Mouse (Mus musculus): ENCODE data around the gene Actr1a. TPM values are rescaled to one million over a fixed set of nuclear protein-coding genes. Genes with fewer than 3 reads are reported as not detected.

The Actr1a gene
- polyA plus RNA-seq, 1 experiment = 188 TPM

DNA sequence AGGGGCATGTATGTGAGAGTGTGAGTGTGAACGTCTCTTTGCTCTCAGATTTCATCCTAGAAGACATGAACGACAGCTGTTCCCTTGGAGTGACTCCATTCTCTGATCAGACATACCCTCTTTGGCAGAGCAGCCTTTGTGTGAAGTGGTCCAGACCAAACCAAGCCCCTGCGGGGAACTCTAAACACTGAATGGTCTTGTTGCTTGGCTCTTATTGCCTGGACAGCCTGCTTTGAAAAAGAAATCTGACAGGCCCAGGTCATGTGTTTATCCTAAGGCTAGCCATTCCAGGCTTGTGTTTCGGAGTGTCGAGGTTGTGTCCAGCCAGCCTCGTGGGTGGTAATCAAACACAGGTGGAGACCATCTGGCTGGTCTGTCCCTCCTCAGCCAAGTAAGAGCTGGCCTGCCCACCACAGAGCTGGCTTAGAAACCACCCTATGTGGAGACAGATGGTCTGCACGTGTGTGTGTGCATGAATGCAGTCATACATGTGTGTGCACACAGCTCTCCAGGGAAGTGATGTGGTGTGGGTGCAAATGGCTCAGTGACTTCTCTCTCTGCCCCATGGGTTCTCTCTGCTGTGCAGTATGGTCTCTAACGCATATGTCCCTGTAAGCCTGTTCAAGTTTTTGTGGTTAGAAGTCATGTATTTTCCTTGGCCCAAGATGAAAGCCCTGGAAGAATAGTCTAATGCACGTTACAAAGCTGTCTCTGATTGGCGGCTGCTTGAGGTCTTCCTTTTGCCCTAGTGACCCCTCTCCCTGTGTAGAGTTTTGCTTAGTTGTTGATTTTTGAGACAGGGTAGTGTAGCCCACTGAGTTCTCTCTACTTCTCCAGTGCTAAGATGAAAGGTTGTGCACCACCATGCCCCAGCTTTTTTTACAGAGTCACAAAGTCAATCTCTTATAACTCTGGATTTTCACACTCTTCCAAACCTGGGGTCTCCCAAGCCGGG, 27.1 kb upstream of the Actr1a start:
- Histone ChIP-seq H3K4me1 (ENCODE audit: control insufficient read depth, insufficient read depth, low read length) (no peaks in the 10 kb centered on the region; the same call in 1 of the 2 replicates), H3K4me3 (ENCODE audit: insufficient read depth, low read length) (no peak overlapping the region), H3K27ac (ENCODE audit: insufficient read depth, low read length) (no peak overlapping the region)
- no peak for TF ChIP-seq POLR2A (IDR thresholded peaks at IDR 0.05; ENCODE audit: extremely low read depth, insufficient read depth, low read length)
- TF ChIP-seq CTCF (IDR thresholded peaks at IDR 0.05; ENCODE audit: extremely low read depth, insufficient read depth, low read length) = no peak

DNA sequence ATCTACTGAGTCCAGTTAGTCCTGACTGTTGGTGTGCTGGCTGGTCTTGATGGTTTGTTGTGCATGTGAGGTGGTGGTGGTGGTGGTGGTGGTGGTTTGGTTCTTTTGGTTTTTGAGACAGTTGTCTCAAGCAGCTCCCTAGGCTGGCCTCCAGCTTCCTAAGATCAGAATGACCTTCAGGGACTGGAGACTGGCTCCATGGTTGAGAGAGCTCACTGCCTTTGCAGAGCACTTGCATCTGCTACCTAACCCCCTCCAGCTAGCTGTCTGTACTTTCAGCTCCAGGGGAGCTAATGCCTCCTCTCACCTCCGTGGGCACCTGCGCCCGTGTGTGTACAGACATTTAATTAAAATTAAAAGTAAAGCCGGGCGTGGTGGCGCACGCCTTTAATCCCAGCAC, 24.9 kb upstream of the Actr1a start:
- H3K27ac ChIP-seq (ENCODE audit: insufficient read depth, low read length) = no peak overlapping the region
- H3K4me3 ChIP-seq (ENCODE audit: insufficient read depth, low read length) = no peak overlapping the region
- TF ChIP-seq POLR2A (IDR thresholded peaks at IDR 0.05; ENCODE audit: extremely low read depth, insufficient read depth, low read length) = no peak
- H3K4me1 ChIP-seq (ENCODE audit: control insufficient read depth, insufficient read depth, low read length) = peaks cover 1% of the 10 kb centered on the region; the same call in 1 of the 2 replicates

DNA sequence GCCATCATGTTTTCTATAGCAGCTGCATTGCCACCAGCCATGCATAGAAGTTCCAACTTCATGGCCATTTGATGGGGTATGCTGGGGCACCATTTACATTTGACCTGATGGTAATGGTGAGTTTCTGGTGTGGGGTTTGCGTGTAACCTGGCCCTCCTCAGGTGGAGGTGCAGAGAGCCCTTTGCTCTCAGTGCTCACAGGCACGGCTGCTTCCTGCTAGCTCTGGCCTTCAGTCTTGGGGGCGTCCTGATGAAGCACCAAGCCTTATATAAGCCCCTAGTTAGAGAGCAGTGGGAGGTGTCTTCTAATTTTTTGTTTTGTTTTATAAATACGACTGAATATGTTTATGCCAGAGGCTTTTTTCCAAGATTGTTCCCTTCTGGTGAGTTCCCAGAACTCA, 22.5 kb upstream of the Actr1a start:
- TF ChIP-seq CTCF (IDR thresholded peaks at IDR 0.05; ENCODE audit: extremely low read depth, insufficient read depth, low read length) (no peak), POLR2A (IDR thresholded peaks at IDR 0.05; ENCODE audit: extremely low read depth, insufficient read depth, low read length) (no peak)
- Histone ChIP-seq H3K4me1 (ENCODE audit: control insufficient read depth, insufficient read depth, low read length) (peaks cover 1% of the 10 kb centered on the region; the same call in 1 of the 2 replicates), H3K27ac (ENCODE audit: insufficient read depth, low read length) (no peak overlapping the region), H3K4me3 (ENCODE audit: insufficient read depth, low read length) (no peak overlapping the region)

DNA sequence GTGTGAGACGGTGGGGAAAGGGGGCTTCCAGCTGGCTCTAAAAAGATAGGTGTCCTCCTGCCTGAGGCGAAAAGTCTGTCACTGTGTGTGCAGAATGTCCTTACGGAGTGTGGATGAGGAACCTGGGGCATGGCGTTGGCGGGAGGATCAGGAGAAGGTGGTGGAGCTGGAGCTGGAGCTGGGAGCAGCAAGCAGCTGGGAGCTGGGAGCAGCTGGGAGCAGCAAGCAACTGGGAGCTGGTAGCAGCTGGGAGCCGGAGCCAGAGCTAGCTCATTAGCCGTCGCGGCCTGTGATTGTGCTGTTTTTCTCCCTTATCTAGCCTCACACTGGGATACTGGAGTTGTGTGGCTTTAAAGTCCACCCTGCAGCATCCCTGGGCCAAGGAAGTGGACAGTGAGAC, 20.7 kb upstream of the Actr1a start:
- Histone ChIP-seq H3K27ac (ENCODE audit: insufficient read depth, low read length) (no peak overlapping the region), H3K4me3 (ENCODE audit: insufficient read depth, low read length) (no peak overlapping the region), H3K4me1 (ENCODE audit: control insufficient read depth, insufficient read depth, low read length) (peaks cover 1% of the 10 kb centered on the region; the same call in 1 of the 2 replicates)
- no peak for TF ChIP-seq POLR2A (IDR thresholded peaks at IDR 0.05; ENCODE audit: extremely low read depth, insufficient read depth, low read length)
- no peak for TF ChIP-seq CTCF (IDR thresholded peaks at IDR 0.05; ENCODE audit: extremely low read depth, insufficient read depth, low read length)

DNA sequence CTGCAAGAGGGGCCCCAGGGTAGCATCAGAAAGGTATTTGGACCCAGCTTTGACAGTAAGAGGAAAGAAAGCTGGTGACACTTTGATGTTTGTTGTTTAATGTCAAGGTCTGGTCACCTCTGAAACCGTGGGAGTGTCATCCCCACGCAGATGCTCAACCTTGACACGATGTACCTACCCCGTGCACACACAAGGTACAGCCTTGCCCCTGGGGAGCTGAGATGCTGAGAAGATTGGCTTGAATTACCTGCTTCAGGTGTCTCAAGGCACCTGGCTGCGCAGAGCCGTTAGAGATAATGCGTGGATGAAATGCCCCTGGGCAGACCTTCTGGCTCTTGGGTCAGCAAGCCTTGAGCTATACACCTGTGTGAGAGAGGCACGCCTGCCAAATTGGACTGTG, 18.9 kb upstream of the Actr1a start:
- H3K4me1 ChIP-seq (ENCODE audit: control insufficient read depth, insufficient read depth, low read length) = peaks cover 1% of the 10 kb centered on the region; the same call in 1 of the 2 replicates
- TF ChIP-seq CTCF (IDR thresholded peaks at IDR 0.05; ENCODE audit: extremely low read depth, insufficient read depth, low read length) = no peak
- no peak for TF ChIP-seq POLR2A (IDR thresholded peaks at IDR 0.05; ENCODE audit: extremely low read depth, insufficient read depth, low read length)
- no peak overlapping the region for H3K4me3 ChIP-seq (ENCODE audit: insufficient read depth, low read length)
- no peak overlapping the region for H3K27ac ChIP-seq (ENCODE audit: insufficient read depth, low read length)

DNA sequence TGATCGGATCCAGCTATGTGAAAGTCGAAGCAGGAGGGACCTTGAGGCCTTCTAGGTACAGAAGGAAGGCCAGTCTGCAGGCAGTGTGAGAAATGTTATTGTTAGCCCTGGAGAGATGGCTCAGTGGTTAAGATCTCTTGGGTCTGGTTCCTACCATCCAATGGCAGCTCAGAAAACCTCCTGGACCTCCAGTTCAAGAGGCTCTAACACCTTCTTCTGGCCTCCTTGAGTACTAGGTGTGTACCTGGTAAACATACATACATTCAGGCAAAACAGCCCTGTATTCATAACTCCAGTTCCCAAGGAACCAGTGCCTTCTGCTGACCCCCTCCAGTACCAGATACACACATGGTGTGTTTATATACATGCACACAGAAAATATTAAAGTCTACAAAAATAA, 18.4 kb upstream of the Actr1a start:
- H3K27ac ChIP-seq (ENCODE audit: insufficient read depth, low read length) = no peak overlapping the region
- peaks cover 1% of the 10 kb centered on the region; the same call in 1 of the 2 replicates for H3K4me1 ChIP-seq (ENCODE audit: control insufficient read depth, insufficient read depth, low read length)
- no peak overlapping the region for H3K4me3 ChIP-seq (ENCODE audit: insufficient read depth, low read length)
- no peak for TF ChIP-seq POLR2A (IDR thresholded peaks at IDR 0.05; ENCODE audit: extremely low read depth, insufficient read depth, low read length)
- no peak for TF ChIP-seq CTCF (IDR thresholded peaks at IDR 0.05; ENCODE audit: extremely low read depth, insufficient read depth, low read length)

DNA sequence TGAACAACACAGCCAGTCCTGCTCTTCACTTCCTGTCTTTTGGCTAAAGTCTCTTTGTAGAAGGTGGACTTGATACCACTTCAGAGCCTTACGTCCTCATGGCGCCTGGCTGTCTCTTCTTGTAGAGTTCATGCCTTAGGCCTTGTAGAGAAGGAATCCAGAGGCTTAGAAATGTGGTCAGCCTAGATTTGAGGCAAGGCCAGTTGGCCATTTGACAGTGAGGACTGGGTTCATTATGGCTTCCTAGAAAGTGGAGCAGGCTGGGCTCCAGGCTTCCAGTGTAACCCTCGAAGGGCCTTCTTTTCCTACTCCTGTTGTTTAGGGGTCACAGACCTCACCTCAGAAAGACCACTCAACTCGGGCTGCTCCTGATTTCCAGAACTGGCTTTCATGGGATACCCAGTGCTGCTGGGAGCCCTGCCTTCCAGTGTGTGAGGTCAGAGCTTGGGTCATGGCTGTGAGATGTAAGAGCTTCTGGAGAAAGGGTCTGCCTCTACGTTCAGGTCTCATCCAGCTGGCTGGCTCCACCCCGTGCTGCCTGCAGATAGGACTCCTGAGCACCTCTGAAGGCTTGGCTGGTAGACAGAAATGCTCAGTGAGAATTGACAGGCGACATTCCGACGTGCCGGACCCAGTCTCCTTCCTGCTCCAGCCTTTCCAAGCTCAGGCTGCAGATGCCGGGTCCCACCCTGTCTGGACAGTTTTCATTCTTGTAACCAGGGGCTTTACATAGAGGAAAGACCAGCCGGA, 16.7 kb upstream of the Actr1a start:
- TF ChIP-seq POLR2A (IDR thresholded peaks at IDR 0.05; ENCODE audit: extremely low read depth, insufficient read depth, low read length) (no peak), CTCF (IDR thresholded peaks at IDR 0.05; ENCODE audit: extremely low read depth, insufficient read depth, low read length) (no peak)
- Histone ChIP-seq H3K4me1 (ENCODE audit: control insufficient read depth, insufficient read depth, low read length) (no peaks in the 10 kb centered on the region), H3K27ac (ENCODE audit: insufficient read depth, low read length) (no peak overlapping the region), H3K4me3 (ENCODE audit: insufficient read depth, low read length) (no peak overlapping the region)

DNA sequence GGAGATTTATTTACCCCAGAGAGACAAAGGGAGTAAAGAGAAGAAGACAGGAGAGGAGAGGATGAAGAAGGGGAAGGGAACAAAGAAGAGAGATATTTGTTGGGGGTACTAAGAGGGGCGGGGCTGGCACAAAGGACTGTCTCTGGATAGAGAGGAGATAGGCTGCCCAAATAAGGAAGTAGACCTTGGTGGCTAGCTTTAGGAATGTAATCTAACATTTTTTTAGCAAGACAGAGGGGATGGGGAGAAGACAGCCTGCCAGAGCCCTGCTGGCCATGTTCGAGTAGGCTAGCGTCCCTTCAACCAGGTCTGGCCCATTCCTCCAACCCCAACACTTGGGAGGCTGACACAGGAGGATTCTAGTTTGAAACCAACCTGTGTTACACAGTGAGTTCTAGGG, 14.0 kb upstream of the Actr1a start:
- TF ChIP-seq CTCF (IDR thresholded peaks at IDR 0.05; ENCODE audit: extremely low read depth, insufficient read depth, low read length) (no peak), POLR2A (IDR thresholded peaks at IDR 0.05; ENCODE audit: extremely low read depth, insufficient read depth, low read length) (no peak)
- Histone ChIP-seq H3K27ac (ENCODE audit: insufficient read depth, low read length) (no peak overlapping the region), H3K4me3 (ENCODE audit: insufficient read depth, low read length) (no peak overlapping the region), H3K4me1 (ENCODE audit: control insufficient read depth, insufficient read depth, low read length) (no peaks in the 10 kb centered on the region)

DNA sequence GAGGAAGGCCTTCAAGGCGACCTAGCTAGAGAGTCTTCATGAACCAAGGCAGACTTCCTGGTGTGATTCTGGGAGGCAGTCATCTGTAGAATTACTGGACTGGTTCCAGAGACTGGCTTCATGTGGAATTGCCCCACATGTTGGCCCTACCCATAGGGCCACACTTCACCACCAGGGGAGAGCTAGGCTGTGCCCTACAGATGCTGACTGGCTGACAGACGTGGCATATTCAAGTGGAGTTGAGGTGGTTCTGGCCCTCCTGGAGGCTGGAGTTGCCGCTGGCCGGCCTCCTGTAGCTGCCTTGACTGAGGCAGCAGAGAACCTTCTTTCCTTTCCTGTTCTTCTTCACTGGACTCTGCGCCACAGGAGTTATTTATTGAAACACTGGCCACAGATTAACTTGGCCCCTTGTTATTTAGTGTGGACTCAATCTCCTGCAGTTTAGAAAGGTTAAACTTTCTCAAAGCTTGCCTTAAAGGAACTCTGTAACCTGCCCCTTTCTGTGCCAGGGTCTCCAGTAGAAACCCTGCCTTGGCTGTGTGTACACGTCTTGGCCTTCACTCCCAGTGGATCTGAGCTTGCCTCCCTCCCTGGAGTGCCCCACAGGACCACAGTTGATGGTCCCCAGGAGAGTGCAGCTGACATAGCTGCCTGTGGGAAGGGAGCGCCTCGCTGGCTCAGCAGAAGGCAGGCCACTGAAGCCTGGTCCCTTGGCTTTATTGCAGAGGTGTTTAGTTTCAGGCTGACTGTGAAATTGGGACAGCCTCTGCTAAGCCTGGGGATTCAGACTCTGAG, 11.2 kb upstream of the Actr1a start:
- TF ChIP-seq POLR2A (IDR thresholded peaks at IDR 0.05; ENCODE audit: extremely low read depth, insufficient read depth, low read length) = no peak
- TF ChIP-seq CTCF (IDR thresholded peaks at IDR 0.05; ENCODE audit: extremely low read depth, insufficient read depth, low read length) = no peak
- Histone ChIP-seq H3K4me3 (ENCODE audit: insufficient read depth, low read length) (no peak overlapping the region), H3K4me1 (ENCODE audit: control insufficient read depth, insufficient read depth, low read length) (no peaks in the 10 kb centered on the region), H3K27ac (ENCODE audit: insufficient read depth, low read length) (no peak overlapping the region)
